Comparison of ENCODE assay signal across 10 mouse cellular contexts in the genomic region with DNA sequence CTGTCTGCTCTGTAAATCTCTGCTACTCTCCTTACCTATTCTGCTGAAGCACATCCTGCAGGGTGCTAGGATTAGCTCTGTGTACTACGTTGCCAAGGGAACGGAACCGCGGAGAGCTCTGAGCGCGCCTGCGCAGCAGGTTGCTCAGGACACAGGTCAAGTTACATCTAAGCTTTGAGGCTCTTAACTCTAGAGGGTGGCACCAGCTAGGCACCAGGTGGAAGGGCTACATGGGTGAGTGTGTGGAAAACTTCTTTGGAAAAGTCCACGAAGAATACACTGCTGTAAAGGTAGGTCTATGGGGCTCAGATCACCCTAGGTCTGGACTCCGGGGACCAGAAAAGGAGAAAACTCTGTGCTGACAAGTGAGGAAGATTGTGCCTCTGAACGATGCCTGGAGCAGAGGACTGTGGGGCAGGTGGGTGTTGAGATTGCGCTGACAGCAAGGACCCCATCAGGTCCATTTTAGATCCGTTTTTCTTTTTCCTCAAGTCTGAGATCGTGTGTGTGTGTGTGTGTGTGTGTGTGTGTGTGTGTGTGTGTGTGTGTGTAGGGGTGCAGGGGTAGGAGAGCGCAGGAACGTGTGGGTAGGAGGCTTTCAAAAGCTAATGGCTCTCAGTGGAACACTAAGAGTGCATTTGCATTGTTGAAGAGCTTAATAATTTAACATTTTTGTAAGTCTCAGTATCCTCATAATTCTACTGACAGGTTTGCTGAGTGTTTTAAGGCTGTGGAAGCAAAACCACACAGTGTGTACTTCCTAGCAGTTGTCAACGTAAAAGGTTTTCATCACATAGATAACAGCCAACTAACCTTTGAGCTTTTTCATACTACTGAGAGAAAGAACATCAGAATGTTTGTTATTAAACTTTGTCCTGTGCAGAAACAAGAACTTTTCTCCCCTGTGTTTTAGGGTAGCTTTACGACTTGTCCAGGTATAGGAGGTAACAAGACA. TPM values are rescaled to one million over a fixed set of nuclear protein-coding genes. Genes with fewer than 3 reads are reported as not detected.
A peak's percentile ranks its signal among the peaks of the same experiment; 100 is the strongest.
DNase-seq lines count a peak whose midpoint lies in the region; ATAC-seq and TF ChIP-seq lines count a peak whose summit lies in the region.
"Had no signal": no experiment of that assay in that cellular context is flagged by ENCODE, and none has a peak within 500 bp of the region (broad histone marks: within the 10 kb centered on the region; RNA-seq: fewer than 3 reads in every experiment).

No protein-coding gene starts in this region.

- 17% methylated on average over 17 of the region's 17 CpGs for WGBS in lung, adult 2 months
- 22% methylated on average over 17 of the region's 17 CpGs for WGBS in neural tube, embryonic 14.5 days

- no peak for TF ChIP-seq CTCF in lung, adult 2 months (IDR thresholded peaks at IDR 0.05; ENCODE audit: insufficient read depth, low read length)

- H3K27ac ChIP-seq in neural tube, embryonic 14.5 days (ENCODE audit: low read depth, low read length) = no peak overlapping the region

- no peak overlapping the region for H3K4me3 ChIP-seq in lung, adult 2 months (replicated peaks; ENCODE audit: extremely low read depth, low read depth, low read length)
- H3K4me3 ChIP-seq in neural tube, embryonic 14.5 days (ENCODE audit: low read depth, low read length) = peak overlapping the region; percentile 9; the same call in 1 of the 2 replicates

- ATAC-seq in hematopoietic stem cell, adult 5-6 weeks (replicated peaks in 1 of 2; ENCODE audit: insufficient read depth in 1 of 2, low FRiP score in 2 of 2, low TSS enrichment in 1 of 2, low read depth in 1 of 2, poor library complexity in 2 of 2, severe bottlenecking in 2 of 2) = peak; percentile 95 to 97
- ATAC-seq in neural tube, embryonic 14.5 days (ENCODE audit: low read depth) = peak; percentile 91; the same call in 1 of the 2 replicates

- 0 out of 2 replicates have a peak, but pooled peaks have one; percentile 7 for TF ChIP-seq POLR2A in lung, adult 2 months (IDR thresholded peaks at IDR 0.05; ENCODE audit: borderline replicate concordance, extremely low read depth, low read depth, low read length)

- peak overlapping the region; percentile 42 for H3K4me2 ChIP-seq in neural tube, embryonic 14.5 days (ENCODE audit: low read depth, low read length)

- 0 out of 2 replicates have a peak overlapping the region, but pooled peaks have one; percentile 21 for H3K9ac ChIP-seq in neural tube, embryonic 14.5 days (replicated peaks; ENCODE audit: low read depth, low read length)

- intact Hi-C loops in heart, postnatal 25 days (cut with DNase I) = no loop called here

- H3K4me1 ChIP-seq in lung, adult 2 months (ENCODE audit: control insufficient read depth, insufficient read depth, low read length) = no peaks in the 10 kb centered on the region
- H3K4me1 ChIP-seq in neural tube, embryonic 14.5 days (ENCODE audit: control insufficient read depth, insufficient read depth, low read length) = no peaks in the 10 kb centered on the region

- H3K27me3 ChIP-seq in neural tube, embryonic 14.5 days (ENCODE audit: control insufficient read depth, insufficient read depth, low read length) = no peaks in the 10 kb centered on the region

- H3K36me3 ChIP-seq in neural tube, embryonic 14.5 days (ENCODE audit: control insufficient read depth, insufficient read depth, low read length) = no peaks in the 10 kb centered on the region
- H3K36me3 ChIP-seq: G1E had no signal

- no peaks in the 10 kb centered on the region for H3K9me3 ChIP-seq in neural tube, embryonic 14.5 days (ENCODE audit: control insufficient read depth, low read length)
- H3K9me3 ChIP-seq: G1E had no signal

- peak; percentile 87 for DNase-seq in heart, adult 11 months
- DNase-seq in heart, postnatal 25 days (ENCODE audit: low spot score) = no peak
- DNase-seq in embryo, embryonic 10.5 days (ENCODE audit: low spot score) = peak; percentile 79
- peak; percentile 34 to 65 for DNase-seq in kidney, postnatal 4 days
- peak; percentile 24 for DNase-seq in lung, adult 2 months
- peak; percentile 26 to 46 for DNase-seq in thymus, postnatal 36 days

RNA-seq across cellular contexts. Expression of a gene that starts 12.8 kb away (rescaled TPM):
- total RNA-seq in heart, postnatal 25 days (2021) = not detected
- not detected in 2 replicates for total RNA-seq in hematopoietic stem cell, adult 5-6 weeks (2017)
- polyA plus RNA-seq in lung, adult 2 months (2012; rRNA removed) = 5.5 and 8.0 TPM in 2 replicates
- 3.1 and 3.6 TPM in 2 replicates for polyA plus RNA-seq in neural tube, embryonic 14.5 days (2014; fragmentation: Nextera tagmentation; extraction: Ambion mirVana)
- total RNA-seq: G1E had no signal
- polyA plus RNA-seq: G1E had no signal

RNA-seq across cellular contexts. Expression of a gene that starts 28.2 kb away (rescaled TPM):
- under 1 TPM; 0.17 to 0.29 TPM for total RNA-seq in heart, postnatal 25 days (2021)
- total RNA-seq in hematopoietic stem cell, adult 5-6 weeks (2017) = 0.55 and 3.2 TPM in 2 replicates
- 0.68 and 1.4 TPM in 2 replicates for polyA plus RNA-seq in lung, adult 2 months (2012; rRNA removed)
- 5.9 and 7.0 TPM in 2 replicates for polyA plus RNA-seq in neural tube, embryonic 14.5 days (2014; fragmentation: Nextera tagmentation; extraction: Ambion mirVana)

RNA-seq across cellular contexts. Expression of a gene that starts 30.9 kb away (rescaled TPM):
- total RNA-seq in heart, postnatal 25 days (2021) = not detected
- 2.5 and 5.3 TPM in 2 replicates for total RNA-seq in hematopoietic stem cell, adult 5-6 weeks (2017)
- polyA plus RNA-seq in lung, adult 2 months (2012; rRNA removed) = 0.09 TPM in 1 of 2 replicates, not detected in the other
- polyA plus RNA-seq in neural tube, embryonic 14.5 days (2014; fragmentation: Nextera tagmentation; extraction: Ambion mirVana) = not detected in 2 replicates
- total RNA-seq: G1E; layer of hippocampus, adult 8-10 months had no signal
- polyA plus RNA-seq: G1E had no signal

RNA-seq across cellular contexts. Expression of a gene that starts 41.8 kb away (rescaled TPM):
- total RNA-seq in heart, postnatal 25 days (2021) = 1,000 to 10,000 TPM; 1,206 to 1,242 TPM
- 347 and 404 TPM in 2 replicates for total RNA-seq in hematopoietic stem cell, adult 5-6 weeks (2017)
- polyA plus RNA-seq in lung, adult 2 months (2012; rRNA removed) = 68.9 and 81.7 TPM in 2 replicates
- 594 and 601 TPM in 2 replicates for polyA plus RNA-seq in neural tube, embryonic 14.5 days (2014; fragmentation: Nextera tagmentation; extraction: Ambion mirVana)

RNA-seq across cellular contexts. Expression of a gene that starts 42.5 kb away (rescaled TPM):
- 10 to 100 TPM; 43.5 to 44.9 TPM for total RNA-seq in heart, postnatal 25 days (2021)
- 40.0 and 44.0 TPM in 2 replicates for total RNA-seq in hematopoietic stem cell, adult 5-6 weeks (2017)
- polyA plus RNA-seq in lung, adult 2 months (2012; rRNA removed) = 16.7 and 31.0 TPM in 2 replicates
- polyA plus RNA-seq in neural tube, embryonic 14.5 days (2014; fragmentation: Nextera tagmentation; extraction: Ambion mirVana) = 89.6 and 91.4 TPM in 2 replicates
